Mouse (Mus musculus) mouse embryonic stem cell (cell line): ENCODE results near the gene Cxcl9.

Experiments used
- in situ Hi-C, 2 experiments: fragments of 300-500 bp; cut with MboI; formaldehyde crosslinking; loops; 1 replicate in 1 of 2; 3 replicates in 1 of 2; pipeline ENCODE4 v1.14.3; 2019 to 2020; ENCODE audit warnings: low sequenced_read_pairs in 2 of 2, low pct_unique_long_range_greater_than_20kb in 1 of 2, mixed read lengths in 1 of 2; ENCODE audit not compliant: unreplicated experiment in 1 of 2

The Cxcl9 gene

DNA sequence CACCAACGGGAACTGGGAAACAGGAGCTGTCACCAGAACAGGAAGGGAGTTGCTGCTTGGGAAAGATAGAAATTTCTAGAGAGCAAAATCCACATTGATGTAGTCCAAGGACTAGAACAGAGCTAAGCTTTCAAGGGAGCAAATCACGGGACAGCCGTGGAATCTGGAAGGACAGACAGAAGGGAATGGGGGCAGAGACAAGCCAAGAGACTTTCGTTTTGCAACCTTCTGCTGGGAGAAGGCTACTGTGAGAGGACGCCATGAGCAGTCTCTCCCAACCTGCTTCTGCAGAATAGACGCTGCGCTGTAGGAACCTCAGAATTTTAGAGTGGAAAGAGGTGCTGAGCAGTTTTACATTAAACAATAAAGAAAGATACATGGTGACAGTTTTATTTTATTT is 21.9 kb upstream of the Cxcl9 start:
- in situ Hi-C loops: no loop called here

DNA sequence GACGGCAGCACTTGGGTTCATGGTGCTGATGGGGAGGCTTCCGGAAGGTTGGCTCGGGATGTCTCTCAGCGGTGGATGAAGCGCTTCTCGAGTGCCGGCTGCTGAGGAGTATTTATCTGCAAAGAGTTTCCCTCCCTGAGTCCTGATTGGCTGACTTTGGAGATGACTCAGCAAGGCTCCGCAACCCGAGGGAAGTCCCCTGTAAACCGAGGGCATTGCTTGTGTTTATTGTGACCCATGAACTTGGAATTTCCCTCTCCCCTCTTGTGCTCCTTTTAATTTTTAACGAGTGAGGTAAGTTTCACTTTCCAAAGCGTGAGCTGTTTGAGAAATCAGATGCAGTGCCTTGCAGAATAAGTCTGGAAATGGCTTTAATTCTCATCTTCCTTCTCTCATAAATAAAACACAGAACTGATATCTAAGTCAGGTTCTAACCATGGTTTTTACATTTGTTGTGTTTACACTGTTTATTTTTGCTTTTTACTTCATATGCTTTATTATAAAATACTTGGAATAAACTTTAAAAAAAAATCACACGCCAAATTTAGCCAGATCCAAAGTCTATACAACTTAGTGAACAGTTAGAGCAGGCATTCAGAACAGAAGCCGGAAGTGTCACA is 21.0 kb upstream of the Cxcl9 start, which contains the start of gene Cxcl10:
Gene Cxcl10 (minus strand): TSS at position 96 of the 620 bp plus-strand sequence.
- in situ Hi-C loops: no loop called here

DNA sequence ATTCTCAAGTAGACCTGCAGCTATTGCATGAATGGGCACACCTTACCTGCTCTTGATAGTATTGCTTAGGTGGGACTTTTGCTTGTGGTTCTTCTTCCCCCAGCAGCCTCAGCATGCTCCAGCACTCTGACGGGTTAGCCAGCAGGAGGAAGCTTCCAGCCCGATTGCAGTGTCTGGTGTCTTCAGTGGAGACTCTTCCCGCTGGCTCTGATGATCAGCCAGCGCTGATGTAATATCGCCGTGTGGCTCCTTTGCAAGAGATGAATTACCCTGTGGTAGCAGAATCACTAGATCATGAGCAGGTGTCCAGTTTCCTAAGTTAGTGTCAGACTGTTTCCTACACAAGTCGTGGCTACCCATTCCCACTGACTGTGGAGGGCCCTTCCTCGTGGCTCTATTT is 17.1 kb upstream of the Cxcl9 start:
- in situ Hi-C loops: no loop called here

DNA sequence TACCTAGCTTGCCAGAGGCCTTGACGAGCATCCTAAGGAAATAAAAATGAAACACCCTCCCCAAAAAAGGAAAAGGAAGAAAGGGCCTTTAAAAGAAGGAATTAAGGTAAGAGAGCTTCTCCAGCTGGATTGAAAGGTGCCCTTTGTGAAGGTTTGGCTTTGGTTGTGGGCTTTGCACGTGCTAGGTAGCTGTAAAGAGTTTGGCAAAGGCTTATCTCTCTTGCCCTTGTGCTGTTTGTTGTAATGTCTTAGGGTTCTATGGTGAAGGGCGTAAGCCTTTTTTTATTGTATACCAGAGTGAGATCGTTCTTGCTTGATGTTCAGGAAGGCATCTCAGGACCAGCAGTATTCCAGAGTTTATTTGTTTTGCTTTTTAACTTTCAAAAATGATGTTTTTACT is 12.7 kb upstream of the Cxcl9 start:
- in situ Hi-C loops: no loop called here

DNA sequence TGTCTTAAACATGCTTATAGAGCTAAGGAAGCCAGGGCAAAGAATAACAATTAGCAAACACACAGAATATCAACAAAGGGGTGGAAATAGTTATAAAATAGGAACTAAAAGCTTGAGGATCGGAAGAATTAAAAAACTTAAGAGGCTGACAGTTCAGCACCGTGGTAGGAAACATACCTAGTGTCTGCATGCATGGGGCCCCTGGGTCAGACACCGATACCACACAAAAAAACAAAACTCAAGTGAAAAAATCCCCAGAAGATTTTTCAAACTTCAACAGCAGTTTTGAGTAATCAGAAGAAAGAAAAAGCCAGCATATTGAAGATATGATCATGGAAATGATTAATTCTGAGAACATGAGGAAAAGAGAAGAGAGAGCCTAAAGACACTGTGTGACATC is 8.9 kb upstream of the Cxcl9 start:
- in situ Hi-C loops: no loop called here

DNA sequence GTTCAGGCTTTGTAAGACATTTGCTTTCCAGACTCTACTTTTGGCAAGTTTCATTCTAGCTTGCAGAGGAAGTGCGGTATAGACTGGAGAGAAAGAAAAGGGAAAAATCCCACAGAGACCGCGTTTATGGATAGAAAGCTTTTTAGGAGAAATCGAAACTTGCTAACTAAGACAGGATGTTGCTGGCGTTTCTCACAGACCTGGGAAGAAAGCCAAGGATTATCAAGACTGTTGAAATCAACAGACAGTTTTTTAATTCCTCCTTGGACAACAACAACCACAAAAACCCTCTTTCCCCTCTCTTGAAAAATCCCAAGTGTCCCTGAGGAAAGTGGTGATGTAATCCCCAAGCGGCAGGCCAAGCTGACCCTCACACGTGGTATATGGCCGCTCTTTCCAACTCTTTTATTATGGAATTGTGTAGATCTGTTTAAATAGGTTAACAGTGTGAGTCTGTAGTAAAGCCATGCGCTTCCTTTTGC is 4.5 kb upstream of the Cxcl9 start:
- in situ Hi-C loops: no loop called here

DNA sequence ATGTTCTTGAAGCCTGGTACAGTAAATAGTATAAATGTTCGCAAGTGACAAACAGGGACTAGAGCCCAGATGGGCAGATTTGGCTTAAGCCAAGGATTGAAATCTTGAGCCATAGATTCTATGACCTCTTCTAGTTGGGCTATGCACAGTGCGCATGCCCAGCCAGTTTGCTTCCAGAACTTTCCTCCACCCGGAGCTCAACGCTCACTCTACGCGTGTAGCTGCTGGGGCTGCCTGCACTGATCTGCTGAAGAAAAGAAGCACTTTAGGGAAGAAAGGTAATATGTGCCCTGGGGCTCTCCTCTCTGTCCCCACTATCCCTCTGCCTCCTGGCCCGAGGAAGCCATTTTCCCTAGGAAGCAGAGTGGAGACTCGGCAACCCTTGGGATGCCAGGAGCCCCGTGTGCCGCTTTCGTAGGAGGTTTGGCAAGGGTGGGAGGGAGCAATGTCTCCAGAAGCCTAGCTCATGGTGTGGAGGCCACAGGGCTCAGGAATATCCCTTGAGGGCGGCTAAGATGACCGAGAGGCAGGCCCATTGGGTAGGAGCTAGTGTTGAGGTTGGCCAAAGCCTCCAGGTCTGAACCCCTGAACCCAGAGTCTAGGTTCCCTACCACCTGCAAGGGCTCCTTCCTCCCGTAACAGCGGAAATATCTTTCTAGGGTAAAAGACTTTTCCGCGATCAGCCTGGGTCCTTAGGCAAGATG is 3.9 kb upstream of the Cxcl9 start, which contains the start of gene Art3:
Gene Art3 (plus strand): TSS at position 193 of the 704 bp plus-strand sequence.
- in situ Hi-C loops: no loop called here

DNA sequence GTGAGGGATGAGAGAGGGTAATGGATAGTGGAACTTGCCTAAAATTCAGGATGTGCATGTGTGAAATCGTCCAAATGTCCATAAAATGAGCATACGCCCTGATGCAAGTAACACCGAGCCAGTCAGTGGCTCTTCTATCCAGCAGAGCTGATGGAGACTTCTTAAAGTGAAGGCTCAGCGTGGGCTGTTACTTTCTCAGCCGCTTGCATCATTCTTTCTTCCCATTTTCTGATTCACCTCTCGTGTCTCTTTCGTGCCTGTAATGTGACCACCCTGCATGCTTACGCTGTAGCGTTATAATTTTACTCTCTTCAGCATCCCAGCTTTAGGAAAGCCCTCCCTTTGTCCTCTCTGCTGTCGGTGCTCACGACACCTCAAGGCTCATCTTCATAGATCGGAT is 3.2 kb upstream of the Cxcl9 start:
- in situ Hi-C loops: no loop called here

DNA sequence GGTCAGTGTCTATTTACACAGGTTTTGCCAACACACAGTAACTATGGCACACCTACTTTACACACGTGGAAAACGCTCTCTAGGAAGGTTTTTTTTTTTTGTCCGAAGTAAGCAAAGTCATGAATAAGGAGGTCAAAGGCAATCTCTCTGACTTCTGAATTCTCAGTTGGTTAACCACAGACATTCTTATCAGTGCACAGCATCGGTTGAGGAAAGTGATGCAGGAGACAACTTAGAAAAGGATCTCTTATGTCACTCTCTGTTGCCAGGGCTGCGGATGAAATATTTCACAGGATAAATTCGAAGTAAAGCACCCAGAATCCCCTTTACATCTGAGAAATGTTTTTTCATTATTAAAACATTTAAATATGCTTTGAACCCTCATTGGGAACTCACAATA is 512 bp downstream of the Cxcl9 start:
- in situ Hi-C loops: no loop called here

DNA sequence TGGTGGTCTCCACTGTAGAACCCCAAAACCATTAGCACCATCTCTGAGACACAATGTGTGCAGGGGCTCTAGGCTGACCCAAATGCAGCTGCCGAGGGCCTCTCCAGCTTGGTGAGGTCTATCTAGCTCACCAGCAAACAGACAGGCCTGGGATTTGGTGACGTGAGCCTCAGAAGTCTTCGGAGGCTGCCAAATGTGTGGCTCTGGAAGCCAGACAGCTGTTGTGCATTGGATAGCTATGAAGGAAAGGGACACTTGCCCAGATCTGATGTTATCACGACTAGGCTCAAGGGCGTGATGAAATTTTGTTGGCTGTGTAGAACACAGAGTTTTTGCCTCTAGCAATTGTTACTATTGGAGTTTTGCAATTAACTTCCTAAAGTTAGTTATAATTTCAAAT is 4.6 kb downstream of the Cxcl9 start:
- in situ Hi-C loops: no loop called here

DNA sequence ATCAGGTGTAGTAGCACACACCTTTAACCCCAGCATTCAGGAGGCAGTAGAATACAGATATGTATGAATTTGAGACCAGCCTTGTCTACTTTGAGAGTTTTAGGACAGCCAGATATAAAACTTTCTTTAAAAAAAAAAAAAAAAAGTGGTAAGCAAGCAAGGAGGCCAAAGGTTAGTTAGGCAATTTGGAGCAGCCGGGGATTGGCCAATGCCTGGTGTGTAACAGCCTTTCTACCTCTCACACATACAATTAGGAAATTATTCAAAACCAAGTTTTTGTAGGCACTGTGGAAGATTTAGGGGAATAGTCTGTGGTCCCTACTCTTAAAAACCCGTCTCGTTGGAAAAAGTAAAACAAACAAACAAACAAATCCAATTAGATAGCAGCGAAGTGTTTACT is 5.3 kb downstream of the Cxcl9 start:
- in situ Hi-C loops: no loop called here

DNA sequence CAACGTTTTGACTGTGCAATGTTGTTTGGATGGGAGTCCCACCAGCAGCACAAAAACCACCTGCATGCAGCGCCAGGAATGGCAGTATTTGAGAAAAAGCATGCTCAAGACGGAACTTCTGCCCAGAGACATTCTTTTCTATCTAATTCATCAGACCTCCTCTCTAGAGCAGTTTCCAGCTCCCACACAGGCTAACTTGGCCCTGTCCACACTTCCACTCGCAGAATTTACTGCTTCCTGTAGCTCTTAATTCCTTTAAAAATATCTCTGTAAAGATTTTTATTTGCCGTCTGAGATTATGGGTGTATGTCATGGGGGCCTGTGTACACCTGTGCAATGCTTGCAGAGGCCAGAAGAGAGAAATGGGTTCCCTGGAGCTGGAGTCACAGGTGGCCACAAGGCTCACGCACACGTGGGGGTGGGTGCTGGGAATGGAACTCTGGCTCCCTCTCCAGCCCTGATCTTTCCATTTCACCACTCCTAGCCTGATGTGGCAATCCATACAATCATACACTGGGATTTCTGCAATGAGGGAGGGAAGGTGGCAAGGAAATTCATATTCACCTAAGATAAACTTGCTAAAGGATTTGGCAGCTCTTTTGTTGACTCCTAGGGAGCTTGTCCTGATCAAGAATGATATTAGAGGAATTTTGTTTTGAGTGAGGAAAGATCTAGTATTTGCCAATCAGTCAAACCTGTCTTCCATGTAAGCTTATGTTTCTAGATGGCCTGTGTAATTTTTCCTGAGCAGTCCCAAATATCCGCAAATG is 6.1 kb downstream of the Cxcl9 start:
- in situ Hi-C loops: no loop called here

DNA sequence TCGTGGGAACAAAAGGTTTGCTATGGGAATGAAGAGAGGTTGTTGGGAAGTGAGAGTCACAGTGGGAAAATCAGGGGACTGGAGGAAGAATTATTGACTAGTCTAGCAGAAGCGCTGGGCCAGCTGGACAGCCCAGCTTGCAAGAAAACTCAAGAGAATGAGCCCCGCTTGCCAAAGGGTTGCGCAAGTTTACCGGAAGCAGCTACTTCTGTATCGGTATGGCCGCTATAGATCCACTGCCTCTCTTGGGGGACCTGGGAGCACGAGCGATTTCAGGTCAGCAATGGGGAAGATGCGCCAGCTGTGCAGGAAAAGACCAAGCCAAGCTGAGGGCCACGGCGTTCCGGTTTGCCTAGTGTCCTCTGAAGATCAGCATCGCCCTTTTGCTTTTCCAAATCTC is 9.3 kb downstream of the Cxcl9 start:
- in situ Hi-C loops: loop anchor here (5.0 kb wide), 1 partner anchor 59 kb away; no protein-coding TSS in a partner anchor

DNA sequence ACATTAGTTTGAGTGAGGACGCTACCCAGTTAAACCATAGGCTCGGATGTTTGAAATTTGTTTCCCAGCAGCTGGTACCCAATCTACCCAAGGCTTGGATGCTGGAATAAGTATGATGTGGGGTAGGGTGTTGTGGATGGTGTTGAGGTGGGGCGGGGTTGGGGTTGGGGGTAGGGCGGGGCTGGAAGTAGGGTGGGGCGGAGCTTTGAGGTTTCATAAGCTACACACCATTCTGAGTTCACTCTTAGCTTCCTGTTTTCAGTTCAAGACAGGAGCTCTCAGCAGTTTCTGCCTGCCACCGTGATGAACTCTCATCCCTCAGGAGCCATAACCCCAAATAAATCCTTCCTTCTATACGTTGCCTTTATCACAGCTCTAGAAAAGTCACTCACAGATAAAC is 9.8 kb downstream of the Cxcl9 start:
- in situ Hi-C loops: loop anchor here (5.0 kb wide), 1 partner anchor 59 kb away; no protein-coding TSS in a partner anchor

DNA sequence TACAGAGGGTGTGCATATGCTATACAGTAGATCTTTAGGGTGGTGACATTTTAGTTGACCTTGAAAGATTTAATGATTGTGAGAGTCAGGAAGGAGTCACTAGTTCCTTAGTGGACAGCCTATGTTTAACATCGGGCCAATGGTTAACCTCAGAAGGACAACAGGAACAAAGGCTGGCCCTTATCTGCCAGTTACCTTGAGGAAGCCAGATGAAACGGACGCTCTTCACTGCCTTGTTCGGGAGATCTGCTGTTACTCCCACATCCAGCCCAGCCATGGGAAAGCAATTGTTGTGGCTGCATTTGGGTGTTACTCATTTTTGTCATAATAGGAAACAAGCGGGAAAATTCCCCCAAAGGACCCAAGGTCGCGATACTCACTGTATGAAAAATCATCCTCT is 14.1 kb downstream of the Cxcl9 start:
- in situ Hi-C loops: no loop called here

DNA sequence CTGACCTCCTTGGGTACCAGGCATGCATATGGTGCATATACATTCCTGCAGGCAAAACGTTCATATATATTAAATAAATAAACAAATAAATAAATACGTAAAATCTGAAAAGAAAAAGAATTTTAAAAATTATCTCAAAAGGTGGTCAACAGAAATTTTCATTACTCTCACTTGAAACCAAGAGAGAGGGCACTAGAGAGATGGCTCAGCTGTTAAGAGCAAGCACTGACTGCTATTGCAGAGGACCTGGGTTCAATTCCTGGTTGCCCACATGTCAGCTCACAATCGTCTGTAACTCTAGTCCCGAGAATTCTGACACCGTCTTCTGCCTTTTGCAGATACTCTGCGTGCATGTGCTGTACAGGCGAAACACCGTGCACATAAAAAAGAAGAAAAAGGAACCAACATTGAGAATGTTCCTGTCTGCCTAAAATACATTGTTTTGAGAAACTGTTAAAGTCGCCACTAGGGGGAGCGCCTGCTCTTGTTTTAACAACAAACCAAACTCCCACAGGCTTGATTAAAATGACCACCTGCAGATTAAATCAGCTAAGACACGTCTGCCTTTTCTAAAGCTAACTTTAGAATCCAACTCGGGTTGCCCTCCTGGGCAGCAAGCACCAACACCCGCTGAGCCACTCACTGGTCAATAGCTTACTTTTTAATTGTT is 15.7 kb downstream of the Cxcl9 start:
- in situ Hi-C loops: no loop called here

DNA sequence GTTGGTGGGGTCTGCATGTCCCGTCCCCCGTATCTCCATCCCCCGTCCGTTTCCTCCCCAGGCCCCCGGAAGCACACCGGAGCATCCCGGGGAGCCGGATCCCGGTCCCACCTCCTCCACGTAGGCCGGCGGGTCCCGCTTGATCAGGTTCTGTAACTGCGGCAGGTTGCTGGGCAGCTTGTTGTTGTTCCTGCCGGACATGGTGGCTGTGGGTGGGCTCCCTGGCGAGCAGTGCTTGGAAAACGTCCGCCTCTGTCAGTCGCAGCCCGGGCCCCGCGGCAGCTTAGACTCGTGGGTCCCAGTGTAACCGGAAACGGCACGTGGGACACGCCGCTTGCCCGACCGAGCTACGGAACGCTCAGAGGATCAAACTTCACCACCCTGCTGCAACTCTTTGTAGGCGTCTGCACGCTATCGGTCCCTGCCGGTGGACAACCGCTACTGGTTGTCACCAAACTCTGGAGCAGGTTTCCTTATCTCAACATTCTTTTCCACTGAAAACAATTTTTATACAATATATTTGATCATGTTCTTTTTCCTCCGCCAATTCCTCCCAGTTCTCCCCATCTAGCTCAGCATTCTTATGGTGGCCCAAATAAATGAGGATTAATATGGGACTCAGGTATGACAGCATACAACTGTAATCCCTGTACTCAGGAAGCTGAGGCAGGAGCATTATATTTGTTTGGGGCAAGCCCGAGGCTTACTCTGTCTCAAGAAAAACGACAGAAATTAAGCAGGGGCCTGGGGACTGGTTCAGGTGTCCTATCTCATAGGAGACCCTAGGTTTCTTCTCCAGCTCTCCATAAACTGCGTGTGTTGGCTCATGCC is 18.0 kb downstream of the Cxcl9 start, which contains the start of gene Sdad1:
Gene Sdad1 (minus strand): TSS at position 799 of the 831 bp plus-strand sequence.
- in situ Hi-C loops: loop anchor here in 1 of 2 experiments (10.0 kb wide), 1 partner anchor 115 kb away; no protein-coding TSS in a partner anchor

DNA sequence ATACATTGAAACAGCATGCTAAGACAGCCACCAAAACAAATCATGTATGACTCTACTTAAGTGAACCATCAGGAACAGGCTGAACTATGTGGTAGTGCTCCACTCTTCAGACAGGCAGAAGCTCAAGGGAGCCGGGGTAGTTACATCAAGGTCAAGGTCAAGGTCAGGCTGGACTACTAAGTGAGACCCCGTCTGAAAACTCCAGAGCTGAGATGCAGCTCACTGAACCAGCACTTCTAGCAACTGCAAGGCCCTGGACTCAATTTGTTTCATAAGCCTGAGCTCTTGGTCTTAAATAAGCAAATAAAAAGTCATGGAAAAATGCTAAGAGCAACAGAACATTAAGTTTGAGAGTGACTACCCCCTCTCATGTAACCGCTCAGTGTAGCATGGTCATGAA is 23.6 kb downstream of the Cxcl9 start:
- in situ Hi-C loops: loop anchor here in 1 of 2 experiments (10.0 kb wide), 1 partner anchor 121 kb away; no protein-coding TSS in a partner anchor
